Comparison of ENCODE assay signal across 23 mouse cellular contexts in genomic region chr7:128910134-128910533, GRCm38 (mm10).
"Had no signal": no experiment of that assay in that cellular context is flagged by ENCODE, and none has a peak within 500 bp of the region (broad histone marks: within the 10 kb centered on the region; RNA-seq: fewer than 3 reads in every experiment).

No protein-coding gene starts in this region.

- H3K36me3 ChIP-seq: liver, embryonic 15.5 days; lung, embryonic 15.5 days; midbrain, embryonic 12.5 days; neural tube, embryonic 13.5 days; neural tube, embryonic 15.5 days had no signal

- DNase-seq: liver, postnatal 0 days; lung, adult 2 months; lung, postnatal 14 days; lung, postnatal 36 days; midbrain, embryonic 14.5 days; retina, postnatal 1 day; right cerebral cortex, adult 18-20 months; right cerebral cortex, postnatal 25 days; right cerebral cortex, postnatal 4 days; spleen, adult 18-20 months; thymus, adult 18-20 months; thymus, postnatal 14 days; thymus, postnatal 36 days had no signal

- H3K4me1 ChIP-seq: liver, embryonic 15.5 days; lung, embryonic 15.5 days; megakaryocyte, embryonic 14.5 days; midbrain, embryonic 12.5 days; neural tube, embryonic 13.5 days; neural tube, embryonic 15.5 days had no signal

- H3K9ac ChIP-seq: liver, embryonic 15.5 days; liver, postnatal 0 days; lung, embryonic 15.5 days; midbrain, embryonic 12.5 days; neural tube, embryonic 13.5 days; neural tube, embryonic 15.5 days had no signal

- H3K27me3 ChIP-seq: liver, embryonic 15.5 days; lung, embryonic 15.5 days; megakaryocyte, embryonic 14.5 days; midbrain, embryonic 12.5 days; neural tube, embryonic 13.5 days; neural tube, embryonic 15.5 days had no signal

- H3K27ac ChIP-seq: liver, embryonic 15.5 days; lung, embryonic 15.5 days; macrophage; midbrain, embryonic 12.5 days; neural tube, embryonic 13.5 days; neural tube, embryonic 15.5 days had no signal

- ATAC-seq: liver, postnatal 0 days; lung, postnatal 0 days; midbrain, embryonic 16.5 days had no signal

- H3K4me2 ChIP-seq: liver, embryonic 15.5 days; lung, embryonic 15.5 days; midbrain, embryonic 12.5 days; neural tube, embryonic 13.5 days; neural tube, embryonic 15.5 days had no signal

- H3K4me3 ChIP-seq: liver, embryonic 15.5 days; lung, embryonic 15.5 days; megakaryocyte, embryonic 14.5 days; midbrain, embryonic 12.5 days; myocyte; neural tube, embryonic 13.5 days; neural tube, embryonic 15.5 days had no signal

- H3K9me3 ChIP-seq: liver, embryonic 15.5 days; lung, embryonic 15.5 days; midbrain, embryonic 12.5 days; neural tube, embryonic 13.5 days; neural tube, embryonic 15.5 days had no signal
